Comparison of ENCODE assay signal across 8 mouse cellular contexts in the genomic region with DNA sequence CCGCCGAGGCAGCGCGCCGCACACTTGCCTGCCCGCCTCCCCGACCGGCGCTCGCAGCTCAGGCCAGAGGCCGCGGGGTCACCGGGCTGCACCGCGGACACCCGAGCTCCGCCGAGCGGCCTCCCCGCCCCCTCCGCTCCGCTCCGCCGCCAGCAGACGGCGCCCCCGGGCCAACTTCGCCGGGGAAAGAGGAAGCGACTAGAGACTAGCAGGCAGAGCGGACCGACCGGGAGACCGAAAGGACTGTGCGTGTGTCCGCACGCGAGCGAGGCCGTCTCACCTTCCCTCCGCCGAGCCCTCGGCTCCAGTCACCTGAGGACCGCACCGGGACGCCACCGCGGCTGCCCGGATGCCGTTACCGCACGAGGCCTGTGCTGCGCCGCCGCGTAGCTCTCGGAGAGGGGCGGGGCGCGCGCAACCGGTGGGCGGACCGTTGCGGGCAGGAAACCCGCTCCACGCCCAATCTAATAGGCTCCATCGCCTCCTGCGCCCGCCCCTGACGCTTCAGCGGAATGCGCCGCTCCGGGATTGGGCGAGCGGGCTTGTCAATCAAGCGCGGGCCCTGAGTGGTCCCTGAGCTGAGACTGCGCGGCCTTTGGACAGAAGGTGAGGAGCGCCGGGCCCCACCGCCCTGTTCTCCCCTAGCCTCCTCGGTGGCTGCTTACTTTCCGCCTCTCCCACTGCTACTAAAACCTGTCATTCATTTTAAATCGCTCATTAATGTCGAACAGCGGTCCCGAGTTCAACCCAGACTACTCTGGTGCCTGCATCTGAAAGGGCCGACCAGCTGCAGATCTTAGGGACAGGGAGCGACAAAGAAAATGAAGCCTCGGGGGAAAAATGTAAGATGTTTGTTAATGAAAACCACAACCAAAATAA. TPM values are rescaled to one million over a fixed set of nuclear protein-coding genes. Genes with fewer than 3 reads are reported as not detected.
DNase-seq lines count a peak whose midpoint lies in the region; ATAC-seq lines count a peak whose summit lies in the region.

TSS of gene Nck1 (minus strand) at position 420 of the 879 bp plus-strand sequence.

- no peaks in the 10 kb centered on the region for H3K27me3 ChIP-seq in heart, embryonic 14.5 days (ENCODE audit: control insufficient read depth, insufficient read depth, low read length)
- no peaks in the 10 kb centered on the region for H3K27me3 ChIP-seq in liver, embryonic 13.5 days
- no peaks in the 10 kb centered on the region for H3K27me3 ChIP-seq in stomach, embryonic 16.5 days (ENCODE audit: control insufficient read depth, insufficient read depth, low read length)

- WGBS in heart, embryonic 14.5 days: under 1% methylated on average over 80 of the region's 93 CpGs
- WGBS in liver, embryonic 13.5 days (ENCODE audit: insufficient replicate concordance): under 1% methylated on average over 90 of the region's 93 CpGs
- under 1% methylated on average over 79 of the region's 93 CpGs for WGBS in stomach, embryonic 16.5 days

- peak within 1 kb of the TSS; percentile 95 for H3K9ac ChIP-seq in heart, embryonic 14.5 days (ENCODE audit: low read length)
- peak within 1 kb of the TSS; percentile 95 for H3K9ac ChIP-seq in liver, embryonic 13.5 days
- H3K9ac ChIP-seq in stomach, embryonic 16.5 days (ENCODE audit: low read length): peak within 1 kb of the TSS; percentile 93

- peak; percentile 91 for ATAC-seq in CD4-positive, CD25-positive, alpha-beta regulatory T cell, adult 4 months
- ATAC-seq in heart, embryonic 14.5 days (ENCODE audit: insufficient number of reproducible peaks, insufficient read depth, low FRiP score, low read depth): peak; percentile 99
- ATAC-seq in liver, embryonic 13.5 days (ENCODE audit: low read depth): peak; percentile 99
- ATAC-seq in stomach, embryonic 16.5 days (ENCODE audit: insufficient read depth, low FRiP score): peak; percentile 99

- DNase-seq in c-Kit-negative CD71-positive TER-119-positive erythroid progenitor cells, embryonic 14.5 days (ENCODE audit: low read depth, low spot score): peak; percentile 97
- peak; percentile 86 for DNase-seq in fibroblast of lung, adult 2 months (ENCODE audit: low read depth)
- peak; percentile 100 for DNase-seq in kidney, postnatal 14 days
- peak; percentile 99 for DNase-seq in liver, embryonic 13.5 days
- peak; percentile 97 for DNase-seq in neural tube, embryonic 10.5 days (ENCODE audit: extremely low spot score, low spot score)

- no peaks in the 10 kb centered on the region for H3K36me3 ChIP-seq in heart, embryonic 14.5 days (ENCODE audit: control insufficient read depth, insufficient read depth, low read length)
- peaks cover 4% of the 10 kb centered on the region for H3K36me3 ChIP-seq in liver, embryonic 13.5 days
- H3K36me3 ChIP-seq in stomach, embryonic 16.5 days (ENCODE audit: control insufficient read depth, insufficient read depth, low read length): no peaks in the 10 kb centered on the region

- H3K27ac ChIP-seq in heart, embryonic 14.5 days (replicated peaks in 1 of 2; ENCODE audit: control insufficient read depth in 1 of 2, insufficient read depth in 1 of 2, low read depth in 2 of 2, low read length in 2 of 2): peak within 1 kb of the TSS; percentile 91 to 92
- peak within 1 kb of the TSS; percentile 82 for H3K27ac ChIP-seq in liver, embryonic 13.5 days
- peak within 1 kb of the TSS; percentile 93 for H3K27ac ChIP-seq in stomach, embryonic 16.5 days (ENCODE audit: low read length)

- H3K4me3 ChIP-seq in heart, embryonic 14.5 days (ENCODE audit: control insufficient read depth in 1 of 2, insufficient read depth in 1 of 2, low read depth in 1 of 2, low read length in 2 of 2): peak within 1 kb of the TSS; percentile 94 to 96
- H3K4me3 ChIP-seq in liver, embryonic 13.5 days (replicated peaks): peak within 1 kb of the TSS; percentile 95
- peak within 1 kb of the TSS; percentile 97 for H3K4me3 ChIP-seq in stomach, embryonic 16.5 days (replicated peaks; ENCODE audit: low read length)

- H3K4me1 ChIP-seq in heart, embryonic 14.5 days (ENCODE audit: control insufficient read depth in 2 of 2, insufficient read depth in 2 of 2, low read length in 2 of 2): peaks cover 0 to 22% of the 10 kb centered on the region in 2 experiments; a peak in 2 of 4 replicates
- H3K4me1 ChIP-seq in liver, embryonic 13.5 days (replicated peaks): peaks cover 25% of the 10 kb centered on the region
- peaks cover 8% of the 10 kb centered on the region; the same call in 1 of the 2 replicates for H3K4me1 ChIP-seq in stomach, embryonic 16.5 days (ENCODE audit: control insufficient read depth, insufficient read depth, low read length)

- H3K4me2 ChIP-seq in heart, embryonic 14.5 days (ENCODE audit: low read length): peak within 1 kb of the TSS; percentile 88
- H3K4me2 ChIP-seq in liver, embryonic 13.5 days: peak within 1 kb of the TSS; percentile 91
- H3K4me2 ChIP-seq in stomach, embryonic 16.5 days (ENCODE audit: low read depth, low read length): peak within 1 kb of the TSS; percentile 85

- peaks cover 9% of the 10 kb centered on the region; the same call in 1 of the 2 replicates for H3K9me3 ChIP-seq in heart, embryonic 14.5 days (ENCODE audit: control insufficient read depth, low read length)
- peaks cover 5% of the 10 kb centered on the region for H3K9me3 ChIP-seq in liver, embryonic 13.5 days (replicated peaks)
- H3K9me3 ChIP-seq in stomach, embryonic 16.5 days (replicated peaks; ENCODE audit: control insufficient read depth, low read length): peaks cover 8% of the 10 kb centered on the region; the same call in 1 of the 2 replicates

RNA-seq across cellular contexts. Expression of gene Nck1, which starts in this region (rescaled TPM):
- polyA plus RNA-seq in CD4-positive, CD25-positive, alpha-beta regulatory T cell, adult 4 months (2017; shearing (Covaris generic)): 10 to 100 TPM; 67.2 to 87.4 TPM
- polyA plus RNA-seq in heart, embryonic 14.5 days (2014; fragmentation: Nextera tagmentation; extraction: Ambion mirVana): 56.2 and 61.7 TPM in 2 replicates
- polyA plus RNA-seq in liver, embryonic 13.5 days (2015; fragmentation: Nextera tagmentation; extraction: Ambion mirVana): 24.8 and 32.3 TPM in 2 replicates
- 66.6 and 71.3 TPM in 2 replicates for polyA plus RNA-seq in stomach, embryonic 16.5 days (2015; fragmentation: Nextera tagmentation; extraction: Ambion mirVana)

Comparison
In these comparisons a context has a peak if more than half of its experiments do, and no peak if none do; other contexts are left out.
1. Peak in every context shown above with its lines: DNase-seq, ATAC-seq, H3K4me3 ChIP-seq and H3K27ac ChIP-seq.